Mouse (Mus musculus) kidney, adult 18-20 months (tissue): ENCODE measurements at regions not wholly inside any gene's neighbourhood (a gene's known extent, or its start where the extent isn't known, plus 50 kb on each side); places are given as distances from the start of the nearest gene placed in this dataset.
"Not testable (repeated sequence)": the region's sequence is repeated elsewhere in the genome, so short reads cannot be mapped to it uniquely, and the experiment has no call there.

Source experiments
- DNase-seq: peaks from one replicate; pipeline ENCODE4 v3.0.0; 2021

- DNase-seq = no peak
Observed at GRCm38 (mm10) chr4:93567487-93568259, 232.4 kb upstream of the Tusc1 start.

- no peak for DNase-seq
Observed at GRCm38 (mm10) chr4:93555787-93556760, 220.8 kb upstream of the Tusc1 start.

- not testable (repeated sequence) for DNase-seq
Observed at GRCm38 (mm10) chr4:93555181-93555580, 219.9 kb upstream of the Tusc1 start.

GRCm38 (mm10) chr4:93552489-93553160 is 217.3 kb upstream of the Tusc1 start:
- no peak for DNase-seq

GRCm38 (mm10) chr4:93551086-93551485 is 215.8 kb upstream of the Tusc1 start:
- peak; percentile 2 for DNase-seq

GRCm38 (mm10) chr4:93540588-93540987 is 205.3 kb upstream of the Tusc1 start:
- DNase-seq = no peak

GRCm38 (mm10) chr4:93527382-93527781 is 192.1 kb upstream of the Tusc1 start:
- no peak for DNase-seq

GRCm38 (mm10) chr4:93520454-93521100 is 185.3 kb upstream of the Tusc1 start:
- no peak for DNase-seq

GRCm38 (mm10) chr4:93518925-93519324 is 183.6 kb upstream of the Tusc1 start:
- no peak for DNase-seq

- no peak for DNase-seq
Observed at GRCm38 (mm10) chr4:93510771-93511170, 175.5 kb upstream of the Tusc1 start.

GRCm38 (mm10) chr4:93496871-93497270 is 161.6 kb upstream of the Tusc1 start:
- DNase-seq = no peak

- no peak for DNase-seq
Observed at GRCm38 (mm10) chr4:93494319-93494718, 159.0 kb upstream of the Tusc1 start.

GRCm38 (mm10) chr4:93493905-93494304 is 158.6 kb upstream of the Tusc1 start:
- DNase-seq = no peak

GRCm38 (mm10) chr4:93493326-93493725 is 158.0 kb upstream of the Tusc1 start:
- no peak for DNase-seq

GRCm38 (mm10) chr4:93488570-93488969 is 153.3 kb upstream of the Tusc1 start:
- no peak for DNase-seq

- DNase-seq = no peak
Observed at GRCm38 (mm10) chr4:93486455-93486854, 151.1 kb upstream of the Tusc1 start.

GRCm38 (mm10) chr4:93481247-93481646 is 145.9 kb upstream of the Tusc1 start:
- DNase-seq = no peak

- DNase-seq = no peak
Observed at GRCm38 (mm10) chr4:93477189-93477767, 142.0 kb upstream of the Tusc1 start.

- DNase-seq = no peak
Observed at GRCm38 (mm10) chr4:93467998-93468397, 132.7 kb upstream of the Tusc1 start.

GRCm38 (mm10) chr4:93467424-93467823 is 132.1 kb upstream of the Tusc1 start:
- no peak for DNase-seq

- DNase-seq = no peak
Observed at GRCm38 (mm10) chr4:93451357-93451756, 116.0 kb upstream of the Tusc1 start.

- DNase-seq = no peak
Observed at GRCm38 (mm10) chr4:93450831-93451230, 115.5 kb upstream of the Tusc1 start.
